Mouse (Mus musculus) olfactory bulb, adult 2 months (tissue): ENCODE measurements at regions not wholly inside any gene's neighbourhood (a gene's known extent, or its start where the extent isn't known, plus 50 kb on each side); places are given as distances from the start of the nearest gene placed in this dataset.

ENCODE experiments used
- CTCF ChIP-seq: fragments of 200-500 bp; IDR thresholded peaks from 2 replicates; pipeline ENCODE4 v1.5.1; 2012; ENCODE audit warnings: low read depth, mild to moderate bottlenecking, low read length, moderate library complexity; ENCODE audit not compliant: insufficient read depth
- POLR2A ChIP-seq: fragments of 200-500 bp; IDR thresholded peaks from 2 replicates; pipeline ENCODE4 v1.6.1; 2012; ENCODE audit warnings: mild to moderate bottlenecking, low read depth, low read length, moderate library complexity; ENCODE audit not compliant: insufficient read depth

DNA sequence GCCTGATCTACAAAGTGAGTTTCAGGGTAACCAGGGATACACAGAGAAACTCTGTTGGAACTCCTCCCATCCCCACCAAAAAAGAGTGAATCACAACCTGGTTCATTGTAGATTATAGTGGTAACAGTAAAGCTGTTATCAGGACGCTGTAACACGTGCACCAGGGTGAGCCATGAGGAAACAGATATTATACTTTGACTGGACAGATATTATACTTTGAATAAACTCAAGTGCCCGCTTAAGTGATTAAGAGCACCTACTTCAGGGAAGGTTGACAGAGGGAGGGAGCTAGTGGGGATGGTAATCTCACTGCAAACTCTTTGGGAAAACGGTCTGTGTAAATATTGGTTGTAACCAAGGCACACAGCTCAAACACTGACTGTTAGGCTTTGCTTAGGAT lies 147.4 kb downstream of the Cetn3 start:
- no peak for TF ChIP-seq CTCF
- TF ChIP-seq POLR2A: no peak
